Mouse (Mus musculus) forebrain, embryonic 10.5 days (tissue): ENCODE measurements around the gene Sf3b2. TPM values are rescaled to one million over a fixed set of nuclear protein-coding genes. Genes with fewer than 3 reads are reported as not detected.

ENCODE experiments used
- DNase-seq: peaks from one replicate; pipeline ENCODE4 v3.0.0-alpha.2; 2017; ENCODE audit warnings: low spot score; ENCODE audit errors: extremely low spot score
- H3K27ac ChIP-seq: fragments of 300-500 bp; sonication (generic); 2 replicates; pipeline ENCODE4 v1.5.1; 2016; ENCODE audit warnings: mild to moderate bottlenecking
- H3K27me3 ChIP-seq: fragments of 300-500 bp; sonication (generic); 2 replicates; pipeline ENCODE4 v1.6.1; 2016; ENCODE audit warnings: mild to moderate bottlenecking; ENCODE audit not compliant: poor library complexity, severe bottlenecking
- H3K36me3 ChIP-seq: fragments of 300-500 bp; sonication (generic); replicated peaks from 2 replicates; pipeline ENCODE4 v1.6.1; 2016; ENCODE audit warnings: mild to moderate bottlenecking, moderate library complexity
- H3K4me1 ChIP-seq: fragments of 300-500 bp; sonication (generic); 2 replicates; pipeline ENCODE4 v1.6.1; 2016
- H3K4me3 ChIP-seq: fragments of 300-500 bp; sonication (generic); 2 replicates; pipeline ENCODE4 v1.5.1; 2016; ENCODE audit warnings: mild to moderate bottlenecking, moderate library complexity
- H3K9me3 ChIP-seq: fragments of 300-500 bp; sonication (generic); 2 replicates; pipeline ENCODE4 v1.6.1; 2016; ENCODE audit warnings: mild to moderate bottlenecking, moderate library complexity
- WGBS: fragments of 180-500 bp; shearing (Covaris S2); methylation state at CpG from one replicate; pipeline ENCODE4 v1.1.7; 2016; 5-methylcytosine and 5-hydroxymethylcytosine counted together
- polyA plus RNA-seq: library from polyadenylated mRNA; unstranded; fragments of >200 nt; fragmentation: Nextera tagmentation; extraction: Ambion mirVana; gene quantifications from 2 replicates; pipeline ENCODE4 v1.2.1, GENCODE M21; 2016

The Sf3b2 gene
- polyA plus RNA-seq, 1 experiment from 2014 or later, result 458 TPM

DNA sequence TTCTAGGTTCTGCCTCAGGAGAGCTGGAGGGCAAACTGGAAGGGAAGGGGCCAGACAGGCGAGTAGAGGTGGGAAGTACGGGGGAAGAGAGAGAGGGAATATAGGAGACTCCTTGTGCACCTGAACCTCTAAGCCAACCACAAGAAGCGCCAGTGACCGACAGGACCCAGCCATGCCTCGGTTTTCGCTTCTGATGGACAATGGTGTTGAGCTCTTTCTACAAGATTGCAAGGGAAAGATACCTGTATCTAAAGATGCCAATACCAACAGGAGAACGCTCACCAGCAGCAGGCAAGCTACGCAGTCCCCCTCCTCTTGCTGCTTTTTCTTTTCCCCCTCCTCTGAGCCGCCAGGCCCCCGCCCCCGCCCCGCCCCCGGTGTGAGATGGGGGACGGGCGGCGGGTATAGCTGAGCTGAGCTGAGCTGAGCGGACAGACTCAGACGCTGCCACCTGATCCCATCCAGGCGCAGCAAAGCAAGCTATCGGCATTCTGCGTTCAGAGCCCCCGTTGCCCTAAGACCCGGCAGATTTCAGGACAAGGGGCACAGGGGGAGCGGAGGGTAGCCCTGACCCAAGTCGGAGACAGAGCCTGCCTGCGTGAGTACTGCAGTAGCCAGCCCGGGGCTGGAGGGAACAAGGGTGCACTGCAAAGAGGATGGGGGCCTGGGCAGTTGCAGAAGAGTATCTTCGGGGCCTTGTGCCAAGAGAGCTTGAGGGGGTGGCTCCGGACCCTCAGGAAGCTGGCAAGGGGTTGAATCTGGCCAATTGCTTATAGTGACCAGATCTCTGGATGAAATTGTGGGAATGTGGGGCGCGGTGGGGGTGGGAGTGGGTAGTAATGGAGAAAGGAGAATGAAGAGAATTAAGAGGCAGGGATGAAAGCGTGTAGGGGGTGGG, 2.9 kb upstream of the Sf3b2 start, which contains the start of gene Gal3st3:
Gene Gal3st3, plus strand, starts transcription at position 429 of the 898 bp plus-strand sequence.
- peak within 1 kb of the TSS; percentile 89 for H3K27ac ChIP-seq
- no peaks in the 10 kb centered on the region for H3K9me3 ChIP-seq
- DNase-seq, result peak; percentile 68
- H3K36me3 ChIP-seq, result peaks cover 19% of the 10 kb centered on the region
- peaks cover 50% of the 10 kb centered on the region for H3K4me1 ChIP-seq
- no peaks in the 10 kb centered on the region; the same call in 1 of the 2 replicates for H3K27me3 ChIP-seq
- H3K4me3 ChIP-seq, result peak within 1 kb of the TSS; percentile 67
- 4% methylated on average over 32 of the region's 32 CpGs for WGBS

DNA sequence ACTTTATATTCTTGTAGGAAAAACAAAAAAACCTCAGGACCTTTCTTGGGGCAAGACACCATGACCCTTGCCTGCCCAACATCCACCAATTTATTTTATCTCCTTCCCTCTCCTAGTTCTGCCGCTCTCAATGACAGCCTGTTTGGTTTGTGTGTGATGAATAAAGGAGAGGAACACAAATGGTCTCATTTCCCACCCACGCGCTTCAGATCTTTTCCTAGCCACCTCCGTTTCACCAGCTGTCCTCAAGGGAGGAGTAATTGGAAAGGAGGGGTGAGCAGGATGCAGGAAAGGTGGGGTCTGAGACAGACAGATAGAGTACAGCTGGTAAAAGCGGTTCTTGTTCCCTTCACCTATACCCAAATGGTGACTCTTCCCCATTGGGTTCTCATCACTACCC, 1.4 kb upstream of the Sf3b2 start:
- Histone ChIP-seq H3K4me1 (peaks cover 50% of the 10 kb centered on the region), H3K27ac (no peak overlapping the region), H3K4me3 (peak overlapping the region; percentile 91; the same call in 1 of the 2 replicates), H3K36me3 (peaks cover 26% of the 10 kb centered on the region), H3K27me3 (no peaks in the 10 kb centered on the region; the same call in 1 of the 2 replicates), H3K9me3 (no peaks in the 10 kb centered on the region)
- WGBS, result 86% methylated on average over 5 of the region's 5 CpGs
- DNase-seq, result no peak

DNA sequence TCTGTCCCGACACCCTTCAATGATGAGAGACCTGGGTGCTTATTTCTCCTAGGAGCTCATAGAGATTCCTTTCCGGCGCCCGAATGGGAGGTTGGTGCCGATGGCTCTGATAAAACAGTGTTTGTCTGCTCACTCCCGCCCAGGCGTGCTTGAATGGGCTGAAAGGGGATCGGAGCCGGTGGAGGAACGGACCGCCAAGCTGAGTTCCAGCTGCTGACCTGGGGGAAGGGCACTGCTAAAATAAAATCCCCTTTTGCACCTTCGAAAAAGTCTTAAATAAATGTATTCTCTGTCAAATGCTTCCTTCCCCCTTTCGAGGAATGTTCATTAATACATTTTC, 451 bp upstream of the Sf3b2 start:
- WGBS, result 8% methylated on average over 13 of the region's 13 CpGs
- no peaks in the 10 kb centered on the region for H3K9me3 ChIP-seq

DNA sequence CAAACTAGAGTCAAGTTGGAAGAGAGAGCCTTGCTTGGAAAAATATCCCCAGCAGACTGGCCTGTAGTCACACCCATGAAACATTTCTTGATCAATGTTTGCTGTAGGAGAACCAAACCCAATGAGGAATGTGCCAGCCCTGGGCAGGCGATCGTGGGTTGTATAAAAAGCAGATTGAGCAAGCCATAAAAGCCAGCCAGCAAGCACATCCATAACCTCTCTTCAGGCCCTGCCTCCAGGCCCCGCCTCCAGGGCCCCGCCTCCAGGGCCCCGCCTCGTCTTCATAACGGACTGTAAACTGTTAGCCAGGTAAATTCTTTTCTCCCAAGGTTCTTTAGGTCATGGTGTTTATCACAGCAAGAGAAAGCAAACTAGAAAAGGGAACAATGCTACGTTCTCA, 16.9 kb downstream of the Sf3b2 start:
- Histone ChIP-seq H3K36me3 (peaks cover 97% of the 10 kb centered on the region), H3K9me3 (no peaks in the 10 kb centered on the region; the same call in 1 of the 2 replicates), H3K27me3 (no peaks in the 10 kb centered on the region), H3K4me1 (peaks cover 9% of the 10 kb centered on the region), H3K27ac (no peak overlapping the region), H3K4me3 (no peak overlapping the region)
- DNase-seq, result no peak
- WGBS, result 94% methylated on average over 8 of the region's 8 CpGs

More for the DNA sequence above, 451 bp upstream of the Sf3b2 start:
- Histone ChIP-seq H3K27me3 (no peaks in the 10 kb centered on the region; the same call in 1 of the 2 replicates), H3K27ac (peak overlapping the region; percentile 96), H3K36me3 (peaks cover 36% of the 10 kb centered on the region), H3K4me1 (peaks cover 50% of the 10 kb centered on the region), H3K4me3 (peak overlapping the region; percentile 91)
- no peak for DNase-seq

DNA sequence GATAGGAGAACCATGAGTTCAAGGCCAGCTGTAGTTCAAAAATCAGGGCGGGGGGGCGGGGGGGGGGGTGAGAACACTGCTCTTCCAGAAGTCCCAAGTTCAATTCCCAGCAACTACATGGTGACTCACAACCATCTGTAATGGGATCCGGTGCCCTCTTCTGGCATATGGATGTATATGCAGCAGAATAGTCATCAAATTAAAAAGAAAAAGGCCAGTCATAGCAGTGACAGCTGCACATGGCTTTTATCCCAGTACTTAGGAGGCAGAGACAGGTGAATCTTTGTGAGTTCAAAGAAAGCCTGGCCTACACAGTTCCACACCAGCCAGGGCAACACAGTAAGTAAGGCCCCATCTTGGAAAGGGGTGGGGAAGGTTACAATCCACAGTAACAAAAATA, 18.1 kb downstream of the Sf3b2 start:
- Histone ChIP-seq H3K9me3 (no peaks in the 10 kb centered on the region; the same call in 1 of the 2 replicates), H3K27me3 (no peaks in the 10 kb centered on the region), H3K27ac (no peak overlapping the region), H3K4me3 (no peak overlapping the region), H3K36me3 (peaks cover 84% of the 10 kb centered on the region), H3K4me1 (peaks cover 16% of the 10 kb centered on the region)
- no peak for DNase-seq
- 94% methylated on average over 3 of the region's 3 CpGs for WGBS

DNA sequence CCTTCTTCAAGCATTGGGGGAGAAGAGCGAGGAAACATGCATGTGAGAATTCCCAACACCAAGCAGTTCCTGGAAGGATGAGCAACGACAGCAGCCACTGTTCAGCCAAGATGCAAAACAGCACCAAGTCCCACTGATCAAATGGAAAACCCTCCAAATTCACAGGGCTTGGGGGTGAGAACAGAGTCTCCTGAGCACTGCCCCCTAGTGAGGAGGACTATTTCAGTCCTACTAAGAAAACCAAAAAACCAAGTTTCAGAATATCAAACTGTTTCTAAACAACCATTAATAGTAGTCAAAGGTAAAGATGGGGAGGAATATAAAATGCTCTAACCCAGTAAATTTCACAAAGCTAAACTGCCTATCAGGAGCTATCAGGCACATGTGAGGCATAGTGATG, 18.7 kb downstream of the Sf3b2 start:
- Histone ChIP-seq H3K9me3 (no peaks in the 10 kb centered on the region; the same call in 1 of the 2 replicates), H3K27ac (no peak overlapping the region), H3K4me3 (no peak overlapping the region), H3K27me3 (no peaks in the 10 kb centered on the region), H3K4me1 (peaks cover 22% of the 10 kb centered on the region), H3K36me3 (peaks cover 78% of the 10 kb centered on the region)
- 82% methylated on average over 2 of the region's 2 CpGs for WGBS
- no peak for DNase-seq

DNA sequence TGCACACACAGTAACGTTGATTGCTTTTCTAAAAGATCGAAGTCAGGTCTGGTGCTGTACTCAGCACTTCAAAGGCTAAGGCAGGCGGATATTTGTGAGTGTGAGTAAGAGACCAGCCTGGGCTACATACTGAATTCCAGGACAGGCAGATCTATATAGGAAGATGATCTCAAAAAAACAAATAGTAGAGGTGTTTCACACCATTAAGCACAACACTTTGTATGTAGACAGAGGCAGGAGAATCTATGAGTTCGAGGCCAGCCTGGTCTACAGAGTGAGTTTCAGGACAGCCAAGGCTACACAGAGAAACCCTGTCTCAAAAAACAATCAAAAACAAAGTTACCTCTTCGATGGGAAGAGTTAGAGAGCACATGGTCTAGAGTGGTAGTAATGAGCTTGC, 19.5 kb downstream of the Sf3b2 start:
- no peak overlapping the region for H3K4me3 ChIP-seq
- peaks cover 70% of the 10 kb centered on the region for H3K36me3 ChIP-seq
- peaks cover 28% of the 10 kb centered on the region for H3K4me1 ChIP-seq
- DNase-seq, result no peak
- H3K27me3 ChIP-seq, result no peaks in the 10 kb centered on the region
- 95% methylated on average over 5 of the region's 5 CpGs for WGBS
- H3K27ac ChIP-seq, result no peak overlapping the region
- no peaks in the 10 kb centered on the region; the same call in 1 of the 2 replicates for H3K9me3 ChIP-seq

DNA sequence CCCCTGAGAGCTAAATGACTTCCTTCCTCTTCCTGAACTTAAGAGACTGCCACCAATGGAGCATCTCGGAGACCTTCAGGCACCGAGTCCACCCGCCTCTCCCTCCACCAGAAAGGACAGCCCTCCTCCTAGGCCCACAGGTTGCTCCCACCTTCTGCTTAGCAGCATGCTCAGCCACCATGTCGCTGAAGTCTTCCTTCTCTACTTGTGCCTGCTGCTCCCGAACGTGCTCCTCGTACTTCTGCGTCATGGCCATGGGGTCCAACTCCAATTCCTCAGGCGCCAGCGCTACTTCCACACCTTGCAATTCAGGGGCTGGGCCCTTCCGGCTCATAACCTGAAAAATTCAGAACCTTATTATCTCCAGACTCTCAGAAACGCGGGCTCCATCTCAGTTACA, 20.6 kb downstream of the Sf3b2 start:
- H3K9me3 ChIP-seq, result no peaks in the 10 kb centered on the region; the same call in 1 of the 2 replicates
- WGBS, result 95% methylated on average over 12 of the region's 13 CpGs
- peaks cover 61% of the 10 kb centered on the region for H3K36me3 ChIP-seq
- H3K4me1 ChIP-seq, result peaks cover 32% of the 10 kb centered on the region
- no peak overlapping the region for H3K4me3 ChIP-seq
- H3K27me3 ChIP-seq, result no peaks in the 10 kb centered on the region
- no peak for DNase-seq
- H3K27ac ChIP-seq, result no peak overlapping the region

DNA sequence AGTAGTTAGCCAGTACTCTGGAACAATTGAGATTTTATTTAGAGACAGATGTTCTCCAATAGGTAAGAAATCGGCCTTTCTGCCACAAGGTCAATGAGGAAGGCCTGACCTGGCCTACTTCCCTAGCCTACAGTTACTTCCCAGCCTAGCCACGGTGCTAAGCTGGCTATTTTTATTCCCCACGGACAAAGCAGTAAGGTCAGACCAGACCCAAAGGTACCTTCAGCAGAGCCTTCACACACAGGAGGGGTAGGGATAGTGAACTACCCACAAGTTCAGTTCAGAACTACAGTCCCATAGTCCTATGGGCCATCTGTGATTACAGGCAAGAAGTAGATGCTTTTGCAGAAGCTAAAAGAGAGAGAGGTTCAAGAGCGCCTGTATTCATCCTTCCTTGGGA, 21.3 kb downstream of the Sf3b2 start:
- 75% methylated on average over 4 of the region's 4 CpGs for WGBS
- DNase-seq, result no peak
- Histone ChIP-seq H3K27ac (peak overlapping the region; percentile 94), H3K4me3 (peak overlapping the region; percentile 96; the same call in 1 of the 2 replicates), H3K4me1 (peaks cover 32% of the 10 kb centered on the region), H3K36me3 (peaks cover 53% of the 10 kb centered on the region), H3K9me3 (no peaks in the 10 kb centered on the region; the same call in 1 of the 2 replicates), H3K27me3 (no peaks in the 10 kb centered on the region)

DNA sequence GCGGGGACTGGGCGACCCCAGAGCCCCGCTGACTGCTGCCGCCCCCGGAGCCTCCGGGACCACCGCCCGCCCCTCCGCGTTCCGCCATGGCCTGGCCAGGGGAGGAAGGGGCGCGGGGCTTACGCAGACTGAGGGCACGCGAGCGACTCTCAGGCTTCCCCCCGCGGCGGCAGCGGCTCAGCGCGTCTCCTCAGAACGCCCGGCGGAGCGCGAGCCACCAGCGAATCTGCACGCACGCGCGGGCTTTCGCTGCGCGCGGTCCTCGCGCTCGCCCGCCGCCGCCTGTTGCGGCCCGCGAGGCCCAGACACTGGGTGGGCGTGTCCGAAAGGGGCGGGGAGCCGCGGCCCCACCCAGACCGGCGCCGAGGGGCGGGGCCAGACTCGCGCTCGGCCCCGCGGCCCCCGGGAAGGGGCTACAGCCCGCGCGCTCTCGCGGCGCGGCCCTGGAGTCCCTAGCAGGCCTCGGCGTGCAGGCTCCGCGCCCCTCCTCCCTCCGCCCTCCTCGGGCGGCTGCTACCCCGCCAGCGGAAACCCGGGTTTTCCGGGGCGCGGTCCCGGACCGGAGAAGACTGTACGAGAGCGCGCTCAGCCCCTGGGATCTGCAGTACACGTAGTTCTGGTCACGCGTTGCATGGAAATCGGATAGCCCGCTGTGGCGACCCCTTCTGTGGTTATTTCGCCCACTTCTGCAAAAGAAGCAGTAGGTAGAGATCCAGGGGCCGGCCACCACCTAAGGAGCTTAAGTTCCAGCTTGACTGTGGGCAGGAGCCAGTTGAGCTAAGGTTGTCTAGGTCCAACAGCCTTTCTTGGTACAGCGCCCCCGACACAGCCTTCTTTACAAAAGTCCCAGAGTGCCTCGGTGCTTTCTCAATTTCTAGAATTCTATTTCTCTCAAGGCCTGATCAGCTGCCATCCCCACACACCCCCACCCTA, 22.2 kb downstream of the Sf3b2 start, which contains the start of gene Pacs1:
Gene Pacs1, minus strand, starts transcription at position 319 of the 933 bp plus-strand sequence.
- H3K9me3 ChIP-seq, result no peaks in the 10 kb centered on the region; the same call in 1 of the 2 replicates
- peak within 1 kb of the TSS; percentile 96 for H3K4me3 ChIP-seq
- H3K27ac ChIP-seq, result peak within 1 kb of the TSS; percentile 94
- peaks cover 45% of the 10 kb centered on the region for H3K36me3 ChIP-seq
- H3K4me1 ChIP-seq, result peaks cover 32% of the 10 kb centered on the region
- WGBS, result under 1% methylated on average over 94 of the region's 97 CpGs
- no peaks in the 10 kb centered on the region for H3K27me3 ChIP-seq
- peak; percentile 81 for DNase-seq

DNA sequence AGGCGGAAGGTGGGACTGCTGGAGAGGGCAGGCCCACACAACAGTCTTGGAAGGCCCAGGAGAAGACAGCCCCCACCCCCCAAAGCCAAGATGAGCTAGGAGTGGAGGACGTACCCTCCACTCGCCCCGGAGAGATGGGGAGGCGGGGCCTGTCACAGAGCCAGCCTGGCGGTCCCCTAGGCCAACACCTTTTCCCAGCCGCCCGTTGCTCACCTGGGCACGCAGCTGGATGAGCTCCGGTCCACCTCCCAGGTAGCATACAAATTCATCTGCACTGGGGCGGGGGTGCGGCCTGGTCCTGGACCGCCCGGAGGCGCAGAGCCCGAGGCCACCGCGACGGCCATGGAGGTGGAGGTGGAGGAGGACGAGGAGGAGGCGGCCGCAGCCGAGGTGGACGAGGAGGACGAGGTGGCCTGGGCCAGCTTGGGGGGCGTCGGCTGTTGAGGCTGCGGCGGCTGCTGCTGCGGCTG, 22.9 kb downstream of the Sf3b2 start:
- no peaks in the 10 kb centered on the region; the same call in 1 of the 2 replicates for H3K9me3 ChIP-seq
- H3K27me3 ChIP-seq, result no peaks in the 10 kb centered on the region
- peak overlapping the region; percentile 94 for H3K27ac ChIP-seq
- peak overlapping the region; percentile 96 for H3K4me3 ChIP-seq
- WGBS, result under 1% methylated on average over 30 of the region's 30 CpGs
- H3K4me1 ChIP-seq, result peaks cover 32% of the 10 kb centered on the region
- peak; percentile 49 for DNase-seq
- peaks cover 38% of the 10 kb centered on the region for H3K36me3 ChIP-seq

DNA sequence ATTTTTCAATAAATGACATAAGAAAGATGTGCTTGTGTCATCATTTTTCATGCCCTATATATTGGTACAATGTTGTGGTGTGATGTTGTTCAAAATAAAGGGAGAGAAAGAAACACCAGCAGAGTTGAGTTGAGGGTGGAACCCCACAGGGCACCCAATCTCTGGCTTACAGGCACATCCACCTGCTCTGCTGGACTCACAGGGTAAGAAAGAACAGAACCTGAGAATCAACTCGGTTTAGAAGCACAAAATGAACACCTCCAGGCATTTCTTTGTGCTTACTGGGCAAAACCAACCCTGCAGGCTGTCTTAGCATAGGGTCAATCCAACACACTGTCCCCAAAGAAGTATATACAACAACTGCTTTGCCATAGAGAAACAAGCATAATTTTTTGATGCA, 23.8 kb downstream of the Sf3b2 start:
- Histone ChIP-seq H3K9me3 (no peaks in the 10 kb centered on the region), H3K27ac (no peak overlapping the region), H3K36me3 (peaks cover 31% of the 10 kb centered on the region), H3K4me3 (peak overlapping the region; percentile 96; the same call in 1 of the 2 replicates), H3K4me1 (peaks cover 32% of the 10 kb centered on the region), H3K27me3 (no peaks in the 10 kb centered on the region)
- WGBS, result 61% methylated on average over 1 of the region's 1 CpGs
- no peak for DNase-seq
